13 mouse cellular contexts compared by ENCODE assay signal in the genomic region with DNA sequence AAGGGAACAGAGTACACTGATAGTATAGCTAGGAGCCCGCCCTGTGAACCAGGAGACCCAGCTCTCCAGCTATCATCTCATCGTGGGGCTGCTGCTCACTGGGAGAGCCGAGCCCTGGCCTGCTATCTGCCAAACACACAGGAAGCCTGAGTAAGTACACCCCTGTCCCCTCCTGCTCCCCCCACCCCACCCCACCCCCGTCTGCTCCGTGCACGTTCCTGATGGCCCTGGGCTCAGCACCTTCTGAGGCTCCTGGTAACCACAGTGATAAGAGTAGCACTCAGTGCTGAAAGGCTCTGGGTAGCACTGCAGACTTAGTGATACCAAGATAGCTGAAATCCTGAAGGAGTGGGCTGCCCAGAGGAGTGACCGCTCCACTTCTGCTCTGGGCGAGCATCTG. TPM values are rescaled to one million over a fixed set of nuclear protein-coding genes. Genes with fewer than 3 reads are reported as not detected.
DNase-seq lines count a peak whose midpoint lies in the region; ATAC-seq and TF ChIP-seq lines count a peak whose summit lies in the region.
"Had no signal": no experiment of that assay in that cellular context is flagged by ENCODE, and none has a peak within 500 bp of the region (broad histone marks: within the 10 kb centered on the region; RNA-seq: fewer than 3 reads in every experiment).

No protein-coding gene starts in this region.

- 0 out of 2 replicates have a peak overlapping the region, but pooled peaks have one; percentile 10 for H3K4me3 ChIP-seq in heart, embryonic 15.5 days
- H3K4me3 ChIP-seq in E14TG2a.4 (replicated peaks; ENCODE audit: low read length) = 0 out of 2 replicates have a peak overlapping the region, but pooled peaks have one; percentile 4
- peak overlapping the region; percentile 92 to 100 for H3K4me3 ChIP-seq in liver, embryonic 14.5 days (ENCODE audit: insufficient read depth in 1 of 2, low read depth in 2 of 2, low read length in 2 of 2)

- TF ChIP-seq CTCF in E14TG2a.4 (conservative IDR thresholded peaks at IDR 0.05; ENCODE audit: low read length) = no peak
- no peak for TF ChIP-seq CTCF in liver, embryonic 14.5 days (IDR thresholded peaks at IDR 0.05; ENCODE audit: low read depth)

- no peaks in the 10 kb centered on the region for H3K36me3 ChIP-seq in heart, embryonic 15.5 days
- no peaks in the 10 kb centered on the region; the same call in 1 of the 2 replicates for H3K36me3 ChIP-seq in E14TG2a.4 (ENCODE audit: insufficient read depth, low read length)
- peaks cover 72% of the 10 kb centered on the region for H3K36me3 ChIP-seq in liver, embryonic 14.5 days (replicated peaks; ENCODE audit: control insufficient read depth, insufficient read depth, low read depth)

- DNase-seq in heart, adult 11 months = no peak
- peak; percentile 85 for DNase-seq in c-Kit-positive CD71-positive TER-119-negative erythroid progenitor cells, embryonic 14.5 days (ENCODE audit: low read depth)
- DNase-seq in liver, embryonic 14.5 days (ENCODE audit: low read depth in 3 of 3, low spot score in 3 of 3) = peak; percentile 85 to 86 (median 85)
- no peak for DNase-seq in left cerebral cortex, postnatal 25 days (ENCODE audit: low spot score in 2 of 2)
- DNase-seq in cerebellum, adult 11 months = no peak
- no peak for DNase-seq in cerebellum, adult 8-10 months
- DNase-seq: cerebellum, adult 9-10 months; retina, postnatal 1 day had no signal

- no peak for ATAC-seq in heart, embryonic 15.5 days (replicated peaks; ENCODE audit: insufficient number of reproducible peaks, insufficient read depth, low FRiP score, low read depth)
- peak; percentile 86 for ATAC-seq in liver, embryonic 14.5 days (ENCODE audit: insufficient read depth)
- ATAC-seq: activated CD4-positive, CD25-positive, alpha-beta regulatory T cell, adult 4 months; forebrain, embryonic 16.5 days had no signal

- intact Hi-C loops in left cerebral cortex, postnatal 25 days (cut with DNase I) = no loop called here

- peak overlapping the region; percentile 31 for H3K4me2 ChIP-seq in heart, embryonic 15.5 days
- H3K4me2 ChIP-seq in liver, embryonic 14.5 days (ENCODE audit: low read depth) = peak overlapping the region; percentile 78

- TF ChIP-seq EP300 in liver, embryonic 14.5 days (IDR thresholded peaks at IDR 0.05; ENCODE audit: low read depth) = peak; percentile 76

- WGBS in heart, embryonic 15.5 days = 29% methylated on average over 8 of the region's 8 CpGs
- WGBS in liver, embryonic 14.5 days (ENCODE audit: insufficient replicate concordance) = 9% methylated on average over 8 of the region's 8 CpGs

- peaks cover 41% of the 10 kb centered on the region for H3K4me1 ChIP-seq in heart, embryonic 15.5 days (replicated peaks)
- peaks cover 37% of the 10 kb centered on the region for H3K4me1 ChIP-seq in E14TG2a.4 (replicated peaks; ENCODE audit: low read depth, low read length)
- H3K4me1 ChIP-seq in liver, embryonic 14.5 days (replicated peaks; ENCODE audit: control insufficient read depth in 2 of 2, insufficient read depth in 2 of 2, low read length in 1 of 2) = peaks cover 25 to 45% of the 10 kb centered on the region in 2 experiments

- H3K27ac ChIP-seq in heart, embryonic 15.5 days = peak overlapping the region; percentile 65
- H3K27ac ChIP-seq in liver, embryonic 14.5 days = peak overlapping the region; percentile 99

- H3K27me3 ChIP-seq in heart, embryonic 15.5 days = no peaks in the 10 kb centered on the region
- H3K27me3 ChIP-seq in E14TG2a.4 (ENCODE audit: insufficient read depth, low read length) = peaks cover 9% of the 10 kb centered on the region
- H3K27me3 ChIP-seq in liver, embryonic 14.5 days (ENCODE audit: control insufficient read depth, insufficient read depth, low read length) = no peaks in the 10 kb centered on the region
- H3K27me3 ChIP-seq: CH12.LX had no signal

- no peaks in the 10 kb centered on the region for H3K9me3 ChIP-seq in heart, embryonic 15.5 days (replicated peaks)
- H3K9me3 ChIP-seq in E14TG2a.4 (ENCODE audit: low read length) = 0 out of 2 replicates have a peak, but pooled peaks cover 3% of the 10 kb centered on the region
- no peaks in the 10 kb centered on the region for H3K9me3 ChIP-seq in liver, embryonic 14.5 days (ENCODE audit: control insufficient read depth, low read length)

- no peak overlapping the region for H3K9ac ChIP-seq in heart, embryonic 15.5 days
- peak overlapping the region; percentile 100 for H3K9ac ChIP-seq in liver, embryonic 14.5 days (replicated peaks)

RNA-seq across cellular contexts. Expression of a gene that starts 4.0 kb away (rescaled TPM):
- 17.1 and 20.6 TPM in 2 replicates for polyA plus RNA-seq in heart, embryonic 15.5 days (2015; fragmentation: Nextera tagmentation; extraction: Ambion mirVana)
- 71.8 and 83.0 TPM in 2 replicates for polyA plus RNA-seq in liver, embryonic 14.5 days (2012; rRNA removed)
- polyA plus RNA-seq in liver, embryonic 14.5 days (2014; fragmentation: Nextera tagmentation; extraction: Ambion mirVana) = 129 and 144 TPM in 2 replicates
- total RNA-seq in left cerebral cortex, postnatal 25 days (2021) = 10 to 100 TPM; 14.3 to 16.5 TPM

RNA-seq across cellular contexts. Expression of a gene that starts 29.9 kb away (rescaled TPM):
- 21.1 and 25.4 TPM in 2 replicates for polyA plus RNA-seq in heart, embryonic 15.5 days (2015; fragmentation: Nextera tagmentation; extraction: Ambion mirVana)
- polyA plus RNA-seq in liver, embryonic 14.5 days (2012; rRNA removed) = 13.7 and 17.6 TPM in 2 replicates
- 23.3 and 27.8 TPM in 2 replicates for polyA plus RNA-seq in liver, embryonic 14.5 days (2014; fragmentation: Nextera tagmentation; extraction: Ambion mirVana)
- total RNA-seq in left cerebral cortex, postnatal 25 days (2021) = 10 to 100 TPM; 20.8 to 24.1 TPM

RNA-seq across cellular contexts. Expression of a gene that starts 42.3 kb away (rescaled TPM):
- 20.3 and 28.9 TPM in 2 replicates for polyA plus RNA-seq in heart, embryonic 15.5 days (2015; fragmentation: Nextera tagmentation; extraction: Ambion mirVana)
- 21.1 and 21.2 TPM in 2 replicates for polyA plus RNA-seq in liver, embryonic 14.5 days (2012; rRNA removed)
- 28.7 and 32.6 TPM in 2 replicates for polyA plus RNA-seq in liver, embryonic 14.5 days (2014; fragmentation: Nextera tagmentation; extraction: Ambion mirVana)
- 10 to 100 TPM; 21.2 to 21.8 TPM for total RNA-seq in left cerebral cortex, postnatal 25 days (2021)

RNA-seq across cellular contexts. Expression of a gene that starts 42.4 kb away (rescaled TPM):
- 2.3 and 3.5 TPM in 2 replicates for polyA plus RNA-seq in heart, embryonic 15.5 days (2015; fragmentation: Nextera tagmentation; extraction: Ambion mirVana)
- polyA plus RNA-seq in liver, embryonic 14.5 days (2012; rRNA removed) = 4.3 and 4.9 TPM in 2 replicates
- polyA plus RNA-seq in liver, embryonic 14.5 days (2014; fragmentation: Nextera tagmentation; extraction: Ambion mirVana) = 2.9 and 3.6 TPM in 2 replicates
- 10 to 100 TPM; 13.2 to 13.8 TPM for total RNA-seq in left cerebral cortex, postnatal 25 days (2021)

Comparison
In these comparisons a context has a peak if more than half of its experiments do, and no peak if none do; other contexts are left out.
1. H3K4me3 ChIP-seq: peak in every context shown above with its lines; median percentile 96 in liver, embryonic 14.5 days; 10 in heart, embryonic 15.5 days; 4 in E14TG2a.4.
2. DNase-seq: peak in c-Kit-positive CD71-positive TER-119-negative erythroid progenitor cells, embryonic 14.5 days (single experiment) and liver, embryonic 14.5 days (3 of 3); none in heart, adult 11 months (single experiment), left cerebral cortex, postnatal 25 days (0 of 2), cerebellum, adult 11 months (single experiment) and cerebellum, adult 8-10 months (single experiment).